Mouse (Mus musculus) spleen, adult 12 weeks (tissue): ENCODE results near the gene Rcl1.

Source experiments
- DNase-seq: peaks from one replicate; pipeline ENCODE4 v3.0.0; 2022; ENCODE audit warnings: low spot score

The Rcl1 gene

GRCm38 (mm10) chr19:29113746-29114649, 12.8 kb downstream of the Rcl1 start:
- DNase-seq, result no peak

- no peak for DNase-seq
Observed at GRCm38 (mm10) chr19:29116796-29117195, 15.6 kb downstream of the Rcl1 start.

- DNase-seq, result no peak
Observed at GRCm38 (mm10) chr19:29118196-29118595, 17.0 kb downstream of the Rcl1 start.

- no peak for DNase-seq
Observed at GRCm38 (mm10) chr19:29120311-29120710, 19.1 kb downstream of the Rcl1 start.

GRCm38 (mm10) chr19:29121394-29121793, 20.2 kb downstream of the Rcl1 start:
- DNase-seq, result no peak

- DNase-seq, result no peak
Observed at GRCm38 (mm10) chr19:29124886-29125585, 23.9 kb downstream of the Rcl1 start.

GRCm38 (mm10) chr19:29126347-29127015, 25.3 kb downstream of the Rcl1 start:
- no peak for DNase-seq

- no peak for DNase-seq
Observed at GRCm38 (mm10) chr19:29127331-29127730, 26.2 kb downstream of the Rcl1 start.

- DNase-seq, result no peak
Observed at GRCm38 (mm10) chr19:29128217-29128616, 27.0 kb downstream of the Rcl1 start.

- DNase-seq, result no peak
Observed at GRCm38 (mm10) chr19:29129551-29129950, 28.4 kb downstream of the Rcl1 start.

- DNase-seq, result no peak
Observed at GRCm38 (mm10) chr19:29131171-29131570, 30.0 kb downstream of the Rcl1 start.

- no peak for DNase-seq
Observed at GRCm38 (mm10) chr19:29134293-29134692, 33.1 kb downstream of the Rcl1 start.

- DNase-seq, result no peak
Observed at GRCm38 (mm10) chr19:29135172-29135736, 34.1 kb downstream of the Rcl1 start.

- no peak for DNase-seq
Observed at GRCm38 (mm10) chr19:29138546-29139270, 37.5 kb downstream of the Rcl1 start.

GRCm38 (mm10) chr19:29139699-29140456, 38.7 kb downstream of the Rcl1 start:
- no peak for DNase-seq

- DNase-seq, result no peak
Observed at GRCm38 (mm10) chr19:29140933-29141332, 39.8 kb downstream of the Rcl1 start.

GRCm38 (mm10) chr19:29142307-29142706, 41.1 kb downstream of the Rcl1 start:
- no peak for DNase-seq

GRCm38 (mm10) chr19:29145421-29145820, 44.2 kb downstream of the Rcl1 start:
- DNase-seq, result no peak

GRCm38 (mm10) chr19:29146820-29147219, 45.6 kb downstream of the Rcl1 start:
- no peak for DNase-seq

GRCm38 (mm10) chr19:29149583-29149982, 48.4 kb downstream of the Rcl1 start:
- no peak for DNase-seq

- no peak for DNase-seq
Observed at GRCm38 (mm10) chr19:29150038-29150437, 48.9 kb downstream of the Rcl1 start.
